Mouse (Mus musculus) brain, embryonic 14.5 days (tissue): ENCODE measurements at regions not wholly inside any gene's neighbourhood (a gene's known extent, or its start where the extent isn't known, plus 50 kb on each side); places are given as distances from the start of the nearest gene placed in this dataset.

Source experiments
- DNase-seq: peaks from one replicate; pipeline ENCODE4 v3.0.0-alpha.2; 2011; ENCODE audit warnings: low read depth
- CTCF ChIP-seq: fragments of 200-500 bp; IDR thresholded peaks from 2 replicates; pipeline ENCODE4 v1.5.1; 2012; ENCODE audit warnings: inconsistent platforms, mild to moderate bottlenecking, moderate library complexity, borderline replicate concordance; ENCODE audit not compliant: insufficient read depth, insufficient read length; ENCODE audit errors: extremely low read depth
- POLR2A ChIP-seq: fragments of 200-500 bp; IDR thresholded peaks from 2 replicates; pipeline ENCODE4 v1.6.1; 2012; ENCODE audit warnings: mild to moderate bottlenecking, inconsistent platforms, borderline replicate concordance; ENCODE audit not compliant: poor library complexity, insufficient read depth, insufficient read length, severe bottlenecking; ENCODE audit errors: extremely low read depth

DNA sequence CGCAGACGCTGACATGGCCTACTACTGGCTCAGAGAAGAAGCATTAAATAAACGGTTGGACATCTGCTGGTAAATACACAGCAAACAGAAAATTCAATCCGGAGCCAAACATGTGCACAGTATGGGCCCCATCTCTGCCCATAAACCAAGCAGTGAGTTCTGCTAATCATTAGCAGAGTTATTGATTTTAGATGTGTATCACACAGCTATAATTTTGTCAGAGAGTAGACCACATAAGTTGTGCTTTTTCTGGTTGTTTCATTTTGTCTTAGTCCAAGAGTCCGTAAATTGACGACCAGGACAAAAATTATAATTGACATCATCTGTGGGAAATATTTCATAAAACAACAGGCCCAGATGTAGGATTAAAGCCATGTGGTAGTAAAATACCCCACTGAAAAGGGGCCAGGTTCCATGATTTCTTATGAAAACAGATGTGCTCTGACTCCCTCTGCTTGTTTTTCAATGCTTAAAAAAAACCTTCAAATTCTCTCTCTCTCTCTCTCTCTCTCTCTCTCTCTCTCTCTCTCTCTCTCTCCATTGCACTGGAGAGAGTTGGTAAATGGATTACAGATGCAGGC, 339.3 kb downstream of the Hao1 start:
- TF ChIP-seq POLR2A = no peak
- peak; percentile 5 for DNase-seq

DNA sequence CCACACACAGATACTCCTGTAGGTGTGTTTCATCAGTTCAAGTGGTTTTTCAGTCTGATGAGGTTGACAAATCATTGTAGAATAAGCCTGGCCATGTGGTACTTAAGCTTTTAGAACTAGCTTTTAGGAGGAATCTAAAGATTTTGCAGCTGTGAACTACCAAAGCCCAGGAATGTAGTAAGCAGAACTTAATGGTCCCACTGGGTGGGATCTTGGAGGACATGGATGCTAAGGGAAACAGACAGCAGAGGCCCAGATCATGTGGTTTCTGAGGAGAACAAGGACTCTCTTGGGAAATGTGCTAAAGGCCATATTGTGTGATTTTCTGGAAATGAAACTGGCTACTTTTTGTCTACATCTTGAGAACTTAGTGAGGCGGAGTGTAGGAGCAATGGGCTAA, 350.9 kb downstream of the Hao1 start:
- TF ChIP-seq POLR2A (no peak), CTCF (no peak)
- no peak for DNase-seq

DNA sequence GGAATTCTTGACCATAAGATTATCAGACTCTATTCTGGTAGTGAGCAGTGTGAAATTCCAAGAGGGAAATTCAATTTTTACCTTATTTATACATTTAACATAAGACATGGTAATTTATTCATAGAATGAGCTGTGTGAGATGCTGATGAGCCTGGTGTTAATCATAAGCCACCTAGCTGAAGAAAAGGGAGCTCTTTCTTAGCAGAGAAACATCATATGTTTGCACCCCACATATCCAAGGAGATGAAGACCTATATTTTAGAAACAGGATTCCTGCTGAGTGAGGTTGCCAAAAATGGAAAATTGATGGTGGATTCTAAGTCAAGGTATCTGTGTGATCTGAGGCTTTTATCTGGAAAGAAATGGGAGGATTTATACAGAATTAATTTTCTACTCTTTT, 358.2 kb downstream of the Hao1 start:
- TF ChIP-seq POLR2A (no peak), CTCF (no peak)
- DNase-seq = peak; percentile 4

GRCm38 (mm10) chr2:134189435-134190063, 364.6 kb downstream of the Hao1 start:
- peak; percentile 72 for DNase-seq
- TF ChIP-seq POLR2A (no peak), CTCF (no peak)
